Mouse (Mus musculus): ENCODE measurements around the gene Sept6.

DNA sequence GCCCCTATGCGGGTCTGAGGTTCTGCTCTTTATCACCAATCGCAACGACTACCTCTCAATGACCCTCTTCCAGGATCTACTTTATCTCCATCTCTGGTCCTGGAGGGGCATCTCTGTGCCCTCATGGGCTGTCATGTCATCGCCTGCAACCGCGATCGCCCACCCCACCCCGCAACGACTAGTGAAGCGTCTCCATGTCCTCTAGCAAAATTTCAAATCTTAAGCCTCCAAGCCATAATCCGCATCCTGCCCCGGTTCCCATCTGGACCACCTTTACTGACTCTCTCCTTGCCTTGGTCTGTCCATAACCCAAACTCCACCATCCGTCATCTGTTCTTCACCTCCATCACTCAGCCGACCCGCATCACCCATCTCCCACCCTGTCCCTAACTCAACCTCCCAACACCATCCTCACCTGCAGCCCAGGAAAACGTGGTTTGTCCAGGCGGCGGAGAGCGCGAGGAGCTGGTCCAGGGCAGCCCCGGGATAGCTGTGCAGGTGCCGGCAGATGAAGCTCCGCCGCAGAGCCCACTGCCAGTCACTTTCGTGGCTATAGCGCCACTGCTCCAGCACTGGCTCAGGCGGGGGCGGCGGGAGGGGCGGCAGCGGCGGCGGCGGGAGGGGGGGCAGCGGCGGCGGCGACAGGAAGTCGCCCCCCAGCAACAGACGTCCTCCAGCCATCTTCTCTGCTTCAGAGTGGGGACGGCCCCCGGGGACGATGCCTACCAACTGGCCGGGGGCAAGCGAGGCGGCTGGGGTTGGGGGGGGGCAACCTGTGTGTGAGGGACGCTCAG lies 89.1 kb downstream of the Sept6 start, which contains the start of gene Nkrf:
- TF ChIP-seq CTCF (IDR thresholded peaks at IDR 0.05; ENCODE audit: low read depth, low read length): no peak
- TF ChIP-seq POLR2AphosphoS5 (IDR thresholded peaks at IDR 0.05; ENCODE audit: insufficient replicate concordance, low read depth, low read length): no peak
- TF ChIP-seq GATA2 (IDR thresholded peaks at IDR 0.05; ENCODE audit: borderline replicate concordance, low read depth, low read length): no peak
- no peak for TF ChIP-seq GATA1 (IDR thresholded peaks at IDR 0.05; ENCODE audit: borderline replicate concordance, low read length)
